Mouse (Mus musculus) monocyte, adult 5-6 weeks (primary cell): ENCODE results near the gene Cyp2a5. TPM values are rescaled to one million over a fixed set of nuclear protein-coding genes. Genes with fewer than 3 reads are reported as not detected.
"Not testable (repeated sequence)": the region's sequence is repeated elsewhere in the genome, so short reads cannot be mapped to it uniquely, and the experiment has no call there.

Experiments
- ATAC-seq: fragments of 153-309, 156-312 bp; replicated peaks from 2 replicates; pipeline ENCODE4 v1.8.0; 2017; ENCODE audit warnings: mild to moderate bottlenecking; ENCODE audit not compliant: low TSS enrichment, insufficient number of reproducible peaks, severe bottlenecking, poor library complexity, low FRiP score
- total RNA-seq: library from RNA; stranded (forward); fragments of 200-1000, 200-491, 200-594 nt; gene quantifications from 3 replicates; pipeline ENCODE4 v1.2.3, GENCODE M21; 2017

The Cyp2a5 gene
- total RNA-seq: not detected in 3 replicates

DNA sequence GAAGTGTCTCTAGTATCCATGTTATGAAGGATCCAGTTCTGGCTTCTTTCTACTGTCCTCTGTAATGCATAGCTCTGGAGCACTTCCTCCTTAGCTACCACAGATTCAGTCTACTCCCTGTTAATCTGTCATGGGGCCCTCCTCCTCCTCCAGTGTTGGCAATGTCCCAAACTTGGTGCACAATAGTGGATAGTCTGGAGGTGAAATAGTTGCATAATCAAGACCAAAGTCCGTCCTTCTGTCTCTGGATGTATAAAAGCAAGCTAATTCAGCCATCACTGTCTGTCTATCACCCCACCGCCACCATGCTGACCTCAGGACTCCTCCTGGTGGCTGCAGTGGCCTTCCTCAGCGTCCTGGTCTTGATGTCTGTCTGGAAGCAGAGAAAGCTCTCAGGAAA, at the start of gene Cyp2a5:
Gene Cyp2a5, plus strand, starts transcription at position 247 of the 400 bp plus-strand sequence.
- not testable (repeated sequence) for ATAC-seq

DNA sequence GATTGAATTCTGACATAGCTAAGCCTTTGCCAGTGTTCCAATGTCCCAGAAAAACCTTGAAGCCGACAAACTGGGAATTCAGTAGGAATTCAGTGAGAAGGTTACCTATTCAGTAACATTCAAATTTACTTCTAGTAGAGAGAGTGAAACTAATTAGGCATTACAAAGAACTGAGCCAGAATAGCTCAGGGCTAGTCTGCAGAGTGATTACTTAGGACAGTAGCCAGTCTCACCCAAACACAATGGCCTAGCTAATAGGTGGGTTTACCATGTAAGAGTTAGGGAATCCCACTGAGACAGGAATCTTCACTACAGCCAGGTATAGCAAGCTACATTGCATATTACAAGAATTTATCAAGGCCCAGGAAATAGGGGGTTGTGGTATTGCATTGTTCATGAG, 49.1 kb upstream of the Cyp2a5 start:
- not testable (repeated sequence) for ATAC-seq

DNA sequence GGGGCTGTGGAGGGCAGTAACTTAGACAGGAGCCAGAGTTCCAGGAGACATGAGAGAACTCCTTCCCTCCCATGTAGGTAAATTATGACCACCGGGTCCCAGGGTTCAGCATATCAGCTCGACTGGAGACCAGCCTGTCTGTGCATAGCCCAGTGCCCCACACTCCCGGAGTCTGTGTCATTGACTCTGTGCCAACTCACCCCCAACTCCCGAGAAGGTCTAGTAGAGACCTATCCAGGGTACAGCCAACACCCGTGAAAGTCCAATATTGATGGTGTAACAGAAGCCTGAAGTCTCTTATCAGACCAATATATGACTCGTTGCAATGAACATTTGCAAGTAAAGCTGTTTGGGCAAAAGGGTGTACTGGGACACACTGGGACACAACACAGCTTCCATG, 45.1 kb upstream of the Cyp2a5 start:
- no peak for ATAC-seq

DNA sequence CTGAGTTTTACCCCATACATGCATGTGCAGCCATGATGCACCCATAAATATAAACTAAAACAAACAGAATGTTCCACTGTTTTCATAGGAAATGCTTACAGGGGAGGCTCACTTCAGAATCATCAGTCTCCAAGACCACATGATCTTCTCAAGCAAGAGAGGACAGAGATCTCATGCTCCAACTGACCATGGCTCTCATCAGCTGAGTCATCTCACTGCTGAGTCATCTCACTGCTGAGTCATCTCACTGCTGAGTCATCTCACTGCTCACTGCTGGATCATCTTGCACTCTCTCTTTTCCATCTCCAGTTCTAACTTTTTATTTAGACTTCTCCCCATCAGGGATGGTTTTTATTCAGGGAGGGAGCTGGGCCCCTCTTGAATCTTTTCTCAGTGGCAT, 35.0 kb upstream of the Cyp2a5 start:
- no peak for ATAC-seq

DNA sequence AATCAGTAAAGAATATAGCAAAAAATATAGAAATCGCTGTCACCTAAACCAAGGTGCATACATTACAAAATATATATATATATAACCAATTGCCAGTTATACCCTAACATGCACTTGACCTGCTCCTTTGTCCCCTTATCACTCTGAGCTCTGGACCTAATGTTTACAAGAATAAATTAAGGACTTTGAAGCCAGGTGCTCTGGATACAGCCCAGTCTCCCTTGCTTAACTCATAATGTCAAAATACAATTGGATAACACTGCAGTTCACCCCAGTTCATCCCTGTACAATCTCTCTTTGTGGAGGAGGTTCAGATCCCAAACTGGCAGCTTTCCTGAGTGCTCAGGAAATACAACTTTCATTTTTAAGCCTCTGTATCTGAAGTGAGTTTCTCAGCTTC, 34.1 kb upstream of the Cyp2a5 start:
- no peak for ATAC-seq

DNA sequence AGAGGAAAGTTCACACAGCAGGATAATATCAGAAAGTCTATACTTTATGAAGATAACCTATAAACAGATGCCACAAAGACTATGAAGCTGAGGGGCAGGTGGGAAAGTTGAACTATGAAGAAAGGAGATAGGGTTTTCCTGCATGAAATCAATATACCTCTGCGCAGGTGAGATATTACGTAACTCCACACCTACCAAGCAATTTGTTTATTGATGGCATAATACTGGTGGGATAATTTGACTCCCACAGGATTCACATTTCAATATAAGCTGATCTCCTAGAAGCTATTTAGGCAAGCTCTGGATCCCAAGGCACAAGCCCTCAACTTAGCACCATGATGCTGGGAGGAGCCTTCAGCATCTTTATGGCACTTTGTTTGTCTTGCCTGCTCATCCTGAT, 26.5 kb upstream of the Cyp2a5 start, which contains the start of gene Cyp2g1:
Gene Cyp2g1, plus strand, starts transcription at position 301 of the 400 bp plus-strand sequence.
- ATAC-seq: no peak

DNA sequence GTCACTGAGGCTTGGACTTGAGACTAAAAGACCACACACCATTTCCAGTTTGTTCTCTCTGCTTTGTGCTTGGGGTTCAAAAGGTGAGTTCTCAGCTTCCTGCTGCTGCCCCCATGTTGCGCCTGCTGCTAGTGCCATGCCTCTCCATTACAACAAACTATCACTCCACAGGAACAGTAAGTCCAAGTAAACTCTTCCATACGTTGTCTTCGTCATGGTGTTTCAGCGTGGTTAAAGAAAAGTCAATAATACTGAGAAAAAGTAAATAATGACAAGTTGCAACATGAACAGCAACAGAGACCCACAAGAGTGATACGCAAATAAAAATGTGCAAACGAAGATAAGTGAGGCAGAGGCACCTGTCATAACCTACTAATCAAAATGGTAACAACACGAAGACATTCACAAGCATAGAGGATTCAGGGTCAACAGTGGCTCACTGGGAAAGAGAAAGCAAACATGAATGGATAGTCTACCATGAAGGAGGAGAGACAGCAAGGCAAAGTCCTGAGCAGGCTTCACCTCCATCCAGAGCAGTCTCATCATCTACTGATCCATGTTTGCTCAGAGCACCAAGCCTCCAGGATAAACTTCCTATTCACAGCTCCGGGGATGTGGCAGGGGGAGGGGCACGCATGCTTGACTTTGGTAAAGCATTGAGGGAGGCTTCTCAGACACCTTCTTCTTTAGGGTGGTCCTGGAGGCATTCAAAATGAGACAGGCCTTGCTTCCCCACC, 3.4 kb upstream of the Cyp2a5 start:
- ATAC-seq: not testable (repeated sequence)

DNA sequence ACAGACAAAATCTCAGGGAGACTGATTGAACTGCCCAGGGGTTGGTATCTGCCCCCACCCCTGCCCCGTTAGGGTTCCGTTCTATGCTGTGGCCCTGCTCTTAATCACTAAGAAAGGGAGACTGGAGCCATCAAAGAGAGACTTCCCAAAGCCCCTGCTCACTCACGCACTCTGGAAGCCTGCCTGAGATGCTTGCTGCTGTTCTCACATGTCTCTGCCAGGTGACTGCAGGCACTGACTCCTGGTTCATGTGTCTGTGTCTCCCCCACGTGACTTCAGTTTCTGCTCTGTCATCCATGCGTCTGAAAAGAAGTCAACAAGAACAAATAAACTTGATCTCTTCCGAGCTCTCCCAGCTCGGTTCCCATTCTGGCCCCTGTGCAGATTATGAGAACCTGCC, 2.4 kb upstream of the Cyp2a5 start:
- ATAC-seq: not testable (repeated sequence)

DNA sequence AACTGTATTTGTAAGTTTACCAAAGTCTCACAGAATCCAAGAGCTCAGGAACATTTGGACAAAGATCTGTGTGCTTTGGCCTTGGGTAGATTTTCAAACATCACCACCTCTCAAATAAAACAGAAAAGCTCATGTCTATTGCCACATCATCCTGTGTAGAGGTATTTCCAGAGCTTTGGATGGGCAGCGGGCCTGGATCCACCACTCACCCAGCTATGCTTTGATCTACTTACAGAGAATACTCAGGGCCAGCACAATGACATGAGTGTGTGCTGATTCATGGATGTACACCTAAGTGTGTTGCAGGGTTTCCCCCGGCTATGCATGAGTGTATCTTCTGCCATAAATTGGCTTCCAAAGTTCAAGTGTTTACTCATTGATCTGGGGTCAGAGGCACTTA, 8.3 kb downstream of the Cyp2a5 start:
- ATAC-seq: not testable (repeated sequence)

DNA sequence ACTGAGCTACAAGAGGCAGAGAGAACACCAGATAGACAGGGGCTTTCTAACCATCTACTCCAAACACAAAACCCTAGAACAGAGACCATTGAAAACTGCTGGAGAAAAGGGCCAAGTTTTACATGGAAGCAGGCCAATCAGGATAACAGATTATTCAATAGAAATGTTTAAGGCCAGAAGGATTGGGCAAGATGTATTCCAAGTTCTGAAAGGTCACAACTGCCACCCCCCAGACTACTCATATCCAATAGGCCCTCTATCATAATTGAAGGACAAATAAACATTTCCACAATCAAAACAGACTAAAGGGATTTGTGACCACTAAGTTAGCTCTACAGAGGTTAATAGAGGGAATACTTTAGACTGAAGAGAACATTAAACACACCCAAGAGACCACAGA, 15.0 kb downstream of the Cyp2a5 start:
- not testable (repeated sequence) for ATAC-seq

DNA sequence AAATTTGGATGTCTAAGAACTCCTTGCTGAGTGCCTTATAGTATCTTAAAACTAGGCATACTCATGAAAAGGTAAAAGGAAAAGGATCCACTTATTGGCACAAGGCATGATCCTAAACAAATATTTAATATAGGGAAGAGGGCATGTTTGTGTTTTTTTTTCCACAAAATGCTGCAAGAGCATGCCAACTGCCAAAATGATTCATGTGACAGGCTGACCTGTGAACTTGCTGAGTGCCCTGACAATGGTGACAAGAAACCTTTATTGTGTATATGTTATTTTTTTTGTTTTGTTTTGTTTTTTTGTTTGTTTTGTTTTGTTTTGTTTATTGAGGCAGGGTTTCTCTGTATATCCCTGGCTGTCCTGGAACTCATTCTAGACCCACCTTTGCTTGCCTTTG, 43.5 kb downstream of the Cyp2a5 start:
- ATAC-seq: not testable (repeated sequence)

DNA sequence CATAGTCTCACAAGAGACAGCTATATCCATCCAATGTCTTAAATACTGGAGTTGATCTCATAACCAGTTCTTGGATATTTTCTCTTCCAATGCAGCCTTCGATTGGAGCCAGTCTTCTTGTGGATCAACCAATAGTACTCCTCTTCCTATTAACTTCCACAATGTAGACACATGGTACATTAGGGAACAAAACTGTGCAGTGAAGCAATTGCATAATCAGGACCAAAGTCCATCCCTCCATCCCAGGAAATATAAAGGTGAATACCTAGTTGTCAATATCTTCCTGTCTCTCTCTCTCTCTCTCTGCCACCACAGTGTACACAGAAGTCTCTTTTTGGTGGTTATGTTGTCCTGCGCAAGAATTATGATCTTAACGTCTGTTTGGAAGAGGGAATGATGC, 45.5 kb downstream of the Cyp2a5 start:
- ATAC-seq: not testable (repeated sequence)

Other genes with a start within 250 kb of the Cyp2a5 start
- not detected in 3 replicates for gene Vmn1r185, start 216.8 kb upstream of the Cyp2a5 start, total RNA-seq
- gene Cyp2b23, start 148.9 kb upstream of the Cyp2a5 start, total RNA-seq: not detected in 3 replicates
- not detected in 3 replicates for gene Cyp2b19, start 78.2 kb upstream of the Cyp2a5 start, total RNA-seq
- gene Cyp2g1, start 26.4 kb upstream of the Cyp2a5 start, total RNA-seq: not detected in 3 replicates
- not detected in 3 replicates for gene Cyp2a22, start 104.1 kb downstream of the Cyp2a5 start, total RNA-seq
- gene Cyp2a12, start 193.8 kb downstream of the Cyp2a5 start, total RNA-seq: not detected in 3 replicates